Mouse (Mus musculus): ENCODE measurements around the gene Cby3. TPM values are rescaled to one million over a fixed set of nuclear protein-coding genes. Genes with fewer than 3 reads are reported as not detected.

The Cby3 gene
- polyA plus RNA-seq, 1 experiment from 2014 or later = 0.65 TPM

- no peak overlapping the region for H3K9ac ChIP-seq
- no peaks in the 10 kb centered on the region for H3K9me3 ChIP-seq (replicated peaks)
- H3K4me1 ChIP-seq = peaks cover 9% of the 10 kb centered on the region
- no peak overlapping the region for H3K4me2 ChIP-seq (replicated peaks)
- no peak overlapping the region for H3K27ac ChIP-seq
- 93% methylated on average over 5 of the region's 5 CpGs for WGBS
- no peak overlapping the region for H3K4me3 ChIP-seq
- H3K36me3 ChIP-seq = no peaks in the 10 kb centered on the region
- no peaks in the 10 kb centered on the region for H3K27me3 ChIP-seq
- ATAC-seq (ENCODE audit: low FRiP score) = no peak
Observed at GRCm38 (mm10) chr11:50369360-50369911, 15.2 kb downstream of the Cby3 start.

DNA sequence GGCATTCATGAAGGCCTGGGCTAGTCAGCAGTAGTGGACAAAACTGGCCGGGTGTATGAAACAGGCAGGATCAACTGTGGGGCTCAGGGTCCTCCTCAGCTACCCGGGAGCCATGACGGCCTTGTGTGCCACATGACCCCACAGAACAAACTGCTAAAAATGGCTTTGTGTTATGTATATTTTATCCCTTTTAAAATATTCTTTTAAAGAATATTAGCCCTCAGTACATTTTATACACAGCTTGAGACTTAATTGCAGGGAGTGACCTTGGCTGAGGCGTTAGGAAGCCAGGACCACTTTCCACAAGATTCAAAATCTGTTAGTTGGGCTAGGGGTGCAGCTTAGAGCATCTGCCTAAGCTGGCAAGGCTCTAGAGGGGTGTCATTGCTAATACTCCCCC, 16.7 kb downstream of the Cby3 start:
- Histone ChIP-seq H3K9ac (no peak overlapping the region), H3K27ac (peak overlapping the region; percentile 62), H3K4me1 (peaks cover 9% of the 10 kb centered on the region), H3K9me3 (replicated peaks) (no peaks in the 10 kb centered on the region), H3K4me3 (0 out of 2 replicates have a peak overlapping the region, but pooled peaks have one; percentile 37), H3K36me3 (no peaks in the 10 kb centered on the region), H3K4me2 (replicated peaks) (peak overlapping the region; percentile 61), H3K27me3 (no peaks in the 10 kb centered on the region; the same call in 1 of the 2 replicates)
- WGBS = 62% methylated on average over 4 of the region's 4 CpGs
- peak; percentile 49 for ATAC-seq (ENCODE audit: low FRiP score)

- under 1% methylated on average over 18 of the region's 18 CpGs for WGBS
- peak overlapping the region; percentile 75 for H3K9ac ChIP-seq
- H3K4me3 ChIP-seq = peak overlapping the region; percentile 37
- H3K4me2 ChIP-seq (replicated peaks) = peak overlapping the region; percentile 61
- H3K27ac ChIP-seq = peak overlapping the region; percentile 89
- H3K4me1 ChIP-seq = peaks cover 12% of the 10 kb centered on the region
- no peaks in the 10 kb centered on the region for H3K36me3 ChIP-seq
- no peaks in the 10 kb centered on the region; the same call in 1 of the 2 replicates for H3K27me3 ChIP-seq
- no peaks in the 10 kb centered on the region for H3K9me3 ChIP-seq (replicated peaks)
- ATAC-seq (ENCODE audit: low FRiP score) = peak; percentile 53; the same call in 1 of the 2 replicates
Observed at GRCm38 (mm10) chr11:50371399-50371841, 17.2 kb downstream of the Cby3 start.

GRCm38 (mm10) chr11:50371911-50372310, 17.6 kb downstream of the Cby3 start:
- 95% methylated on average over 1 of the region's 1 CpGs for WGBS
- H3K9me3 ChIP-seq (replicated peaks) = no peaks in the 10 kb centered on the region
- peak overlapping the region; percentile 61 for H3K4me2 ChIP-seq (replicated peaks)
- H3K36me3 ChIP-seq = no peaks in the 10 kb centered on the region
- no peak for ATAC-seq (ENCODE audit: low FRiP score)
- peak overlapping the region; percentile 89 for H3K27ac ChIP-seq
- peaks cover 16% of the 10 kb centered on the region for H3K4me1 ChIP-seq
- no peaks in the 10 kb centered on the region; the same call in 1 of the 2 replicates for H3K27me3 ChIP-seq
- peak overlapping the region; percentile 75; the same call in 1 of the 2 replicates for H3K9ac ChIP-seq
- H3K4me3 ChIP-seq = peak overlapping the region; percentile 37; the same call in 1 of the 2 replicates

- no peak overlapping the region for H3K4me3 ChIP-seq
- no peak overlapping the region for H3K27ac ChIP-seq
- ATAC-seq (ENCODE audit: low FRiP score) = no peak
- no peak overlapping the region for H3K9ac ChIP-seq
- H3K4me1 ChIP-seq = peaks cover 16% of the 10 kb centered on the region
- H3K4me2 ChIP-seq (replicated peaks) = no peak overlapping the region
- H3K36me3 ChIP-seq = no peaks in the 10 kb centered on the region
- no peaks in the 10 kb centered on the region for H3K9me3 ChIP-seq (replicated peaks)
- no peaks in the 10 kb centered on the region; the same call in 1 of the 2 replicates for H3K27me3 ChIP-seq
Observed at GRCm38 (mm10) chr11:50373086-50373485, 18.8 kb downstream of the Cby3 start.

GRCm38 (mm10) chr11:50373621-50374020, 19.4 kb downstream of the Cby3 start:
- Histone ChIP-seq H3K4me3 (no peak overlapping the region), H3K4me1 (peaks cover 16% of the 10 kb centered on the region), H3K36me3 (no peaks in the 10 kb centered on the region), H3K9ac (no peak overlapping the region), H3K27me3 (no peaks in the 10 kb centered on the region; the same call in 1 of the 2 replicates), H3K27ac (no peak overlapping the region), H3K9me3 (replicated peaks) (no peaks in the 10 kb centered on the region), H3K4me2 (replicated peaks) (no peak overlapping the region)
- WGBS = 92% methylated on average over 1 of the region's 1 CpGs
- ATAC-seq (ENCODE audit: low FRiP score) = no peak

DNA sequence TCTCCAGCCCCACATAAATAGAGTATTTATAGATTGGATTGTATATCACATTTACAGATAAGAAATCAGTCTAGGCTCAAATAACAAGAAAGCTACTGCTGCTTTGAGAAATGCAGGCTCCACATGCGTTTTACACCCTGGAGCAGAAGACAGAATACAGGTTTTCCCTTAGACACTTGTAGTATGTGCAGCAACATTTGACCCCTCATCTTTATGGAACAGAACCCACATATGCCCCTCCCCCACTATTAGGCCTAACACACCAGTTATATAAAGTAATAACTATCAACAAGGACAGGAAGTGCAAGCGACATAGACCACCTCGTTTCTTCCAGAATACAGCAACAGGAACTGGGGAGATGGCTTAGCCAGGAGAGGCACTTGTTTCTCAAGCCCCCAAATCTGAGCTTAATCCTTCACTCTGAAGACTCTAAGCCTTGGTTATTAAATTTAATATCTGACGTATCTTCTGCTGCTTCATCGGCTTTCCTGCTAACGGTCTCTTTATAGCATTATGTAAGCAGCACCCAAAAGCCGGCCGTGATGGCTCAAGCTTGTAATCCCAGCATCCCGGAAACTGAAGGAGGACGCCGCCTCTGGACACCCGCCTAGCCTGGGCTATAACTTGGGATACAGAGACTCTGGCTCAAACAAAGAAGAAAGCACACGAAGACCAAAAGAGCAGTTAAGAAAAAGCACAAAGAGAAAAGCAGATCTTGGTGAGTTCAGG, 20.2 kb downstream of the Cby3 start:
- H3K4me1 ChIP-seq = peaks cover 20% of the 10 kb centered on the region
- no peak overlapping the region for H3K27ac ChIP-seq
- peaks cover 4% of the 10 kb centered on the region for H3K36me3 ChIP-seq
- no peaks in the 10 kb centered on the region; the same call in 1 of the 2 replicates for H3K27me3 ChIP-seq
- no peaks in the 10 kb centered on the region for H3K9me3 ChIP-seq (replicated peaks)
- WGBS = 93% methylated on average over 13 of the region's 13 CpGs
- H3K4me3 ChIP-seq = no peak overlapping the region
- no peak overlapping the region for H3K4me2 ChIP-seq (replicated peaks)
- no peak for ATAC-seq (ENCODE audit: low FRiP score)
- no peak overlapping the region for H3K9ac ChIP-seq

DNA sequence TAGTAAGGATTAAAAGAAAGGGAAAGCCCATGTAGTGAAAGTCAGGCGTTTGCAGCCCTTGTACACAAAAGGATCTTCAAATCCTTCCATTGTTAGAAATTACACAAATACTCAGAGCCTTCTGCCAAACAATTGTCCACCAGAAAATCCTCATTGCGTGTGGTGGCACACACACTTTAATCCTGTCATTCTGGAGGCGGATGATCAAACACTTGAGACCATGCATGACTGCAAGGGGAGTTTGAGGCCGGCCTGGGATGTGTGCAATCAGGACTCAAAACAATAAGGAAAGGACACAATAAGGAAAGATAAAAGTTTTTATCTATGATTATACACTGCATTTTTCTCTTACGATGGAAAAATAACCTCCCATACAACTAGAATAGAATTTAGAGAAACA, 21.2 kb downstream of the Cby3 start:
- Histone ChIP-seq H3K4me1 (peaks cover 24% of the 10 kb centered on the region), H3K27ac (no peak overlapping the region), H3K36me3 (peaks cover 9% of the 10 kb centered on the region), H3K4me3 (no peak overlapping the region), H3K27me3 (no peaks in the 10 kb centered on the region; the same call in 1 of the 2 replicates), H3K9ac (no peak overlapping the region), H3K9me3 (replicated peaks) (no peaks in the 10 kb centered on the region), H3K4me2 (replicated peaks) (no peak overlapping the region)
- WGBS = 79% methylated on average over 5 of the region's 5 CpGs
- no peak for ATAC-seq (ENCODE audit: low FRiP score)

DNA sequence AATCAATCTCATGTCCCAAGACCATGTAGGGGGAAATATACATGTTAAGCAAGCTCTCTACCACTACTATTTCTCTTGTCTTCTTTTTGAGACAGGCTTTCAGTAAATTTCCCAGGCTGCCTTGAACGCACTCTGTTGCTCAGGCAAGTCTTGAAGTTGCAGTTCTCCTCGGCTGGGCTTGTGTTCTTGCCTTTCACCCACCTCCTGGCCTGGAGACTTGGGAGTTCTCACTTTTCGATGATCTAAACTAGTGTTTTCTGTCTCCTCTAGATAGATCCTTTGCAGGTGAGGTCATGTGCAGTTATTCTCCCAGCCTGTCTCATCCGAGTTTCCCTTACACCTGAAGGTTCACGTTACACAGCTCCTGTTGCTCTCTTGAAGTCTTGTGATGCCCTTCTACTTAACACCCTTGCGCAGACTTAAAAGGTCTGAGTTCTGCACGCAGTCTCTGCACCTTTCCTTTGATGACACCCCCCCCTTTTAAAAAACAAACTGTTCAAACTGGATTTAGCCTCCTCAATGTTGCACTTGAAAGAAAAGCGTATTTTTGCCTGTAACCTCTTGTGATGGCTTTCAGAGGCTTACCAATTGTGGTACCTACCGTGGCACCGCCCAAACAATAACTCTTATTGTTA, 22.0 kb downstream of the Cby3 start:
- WGBS = 29% methylated on average over 10 of the region's 10 CpGs
- H3K27ac ChIP-seq = peak overlapping the region; percentile 99
- H3K4me3 ChIP-seq = peak overlapping the region; percentile 79
- peaks cover 18% of the 10 kb centered on the region for H3K4me1 ChIP-seq
- H3K27me3 ChIP-seq = no peaks in the 10 kb centered on the region; the same call in 1 of the 2 replicates
- ATAC-seq (ENCODE audit: low FRiP score) = no peak
- no peaks in the 10 kb centered on the region for H3K9me3 ChIP-seq (replicated peaks)
- H3K36me3 ChIP-seq = peaks cover 10% of the 10 kb centered on the region
- H3K9ac ChIP-seq = peak overlapping the region; percentile 75
- H3K4me2 ChIP-seq (replicated peaks) = peak overlapping the region; percentile 63

DNA sequence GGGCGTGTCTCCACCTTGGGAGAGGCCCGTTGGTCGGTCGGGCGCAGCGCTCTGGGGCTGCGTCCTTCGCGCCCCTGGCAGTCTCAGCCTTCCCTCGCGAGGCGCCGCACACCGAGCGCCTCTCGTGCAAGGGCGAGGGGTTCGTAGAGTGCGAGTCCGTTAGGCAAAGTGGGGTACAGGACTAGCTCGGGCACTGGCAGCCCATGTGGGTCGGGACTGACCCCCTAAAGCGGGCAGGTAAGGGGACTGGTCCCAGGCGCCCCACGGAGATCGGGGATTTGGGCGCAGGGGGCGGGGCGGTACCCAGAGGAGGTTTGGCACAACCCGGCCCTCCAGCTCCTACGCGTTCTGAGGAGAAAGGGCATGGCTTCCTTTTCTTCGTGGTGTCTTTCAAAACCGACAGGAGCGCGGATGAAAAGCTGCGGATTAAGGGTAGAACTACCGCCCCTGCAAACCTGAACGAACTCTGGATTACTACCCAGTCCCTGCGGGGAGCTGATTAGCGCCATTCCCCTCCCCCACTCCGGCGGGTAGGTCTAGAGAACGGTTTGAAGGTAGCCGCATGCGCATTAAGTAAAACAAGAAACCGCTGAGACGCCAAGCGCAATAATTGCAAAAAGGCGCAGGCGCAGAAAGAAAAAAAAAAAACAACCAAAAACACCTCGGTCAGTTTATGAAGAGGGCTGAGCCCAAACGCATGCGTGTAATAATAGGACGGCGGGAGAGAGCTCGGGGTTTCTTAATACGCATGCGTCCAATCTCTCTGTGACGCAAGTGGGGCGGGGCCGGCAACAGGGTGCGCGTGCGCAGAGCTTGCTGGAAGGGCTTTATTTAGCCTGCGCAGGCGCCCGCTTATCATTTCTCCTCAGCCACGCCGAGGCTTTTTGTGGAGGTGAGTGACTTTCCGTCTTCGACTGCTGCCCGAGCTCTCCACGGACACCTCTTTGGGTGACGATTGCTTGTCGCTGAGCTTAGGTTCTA, 22.9 kb downstream of the Cby3 start, which contains the start of gene Hnrnph1:
Gene Hnrnph1 (plus strand): TSS at position 80 of the 981 bp plus-strand sequence.
- Histone ChIP-seq H3K4me3 (peak within 1 kb of the TSS; percentile 79), H3K27ac (peak within 1 kb of the TSS; percentile 99), H3K27me3 (no peaks in the 10 kb centered on the region; the same call in 1 of the 2 replicates), H3K36me3 (peaks cover 12% of the 10 kb centered on the region), H3K9me3 (replicated peaks) (no peaks in the 10 kb centered on the region), H3K4me2 (replicated peaks) (peak within 1 kb of the TSS; percentile 63), H3K4me1 (peaks cover 20% of the 10 kb centered on the region), H3K9ac (peak within 1 kb of the TSS; percentile 95)
- WGBS = under 1% methylated on average over 76 of the region's 76 CpGs
- ATAC-seq (ENCODE audit: low FRiP score) = peak; percentile 92

DNA sequence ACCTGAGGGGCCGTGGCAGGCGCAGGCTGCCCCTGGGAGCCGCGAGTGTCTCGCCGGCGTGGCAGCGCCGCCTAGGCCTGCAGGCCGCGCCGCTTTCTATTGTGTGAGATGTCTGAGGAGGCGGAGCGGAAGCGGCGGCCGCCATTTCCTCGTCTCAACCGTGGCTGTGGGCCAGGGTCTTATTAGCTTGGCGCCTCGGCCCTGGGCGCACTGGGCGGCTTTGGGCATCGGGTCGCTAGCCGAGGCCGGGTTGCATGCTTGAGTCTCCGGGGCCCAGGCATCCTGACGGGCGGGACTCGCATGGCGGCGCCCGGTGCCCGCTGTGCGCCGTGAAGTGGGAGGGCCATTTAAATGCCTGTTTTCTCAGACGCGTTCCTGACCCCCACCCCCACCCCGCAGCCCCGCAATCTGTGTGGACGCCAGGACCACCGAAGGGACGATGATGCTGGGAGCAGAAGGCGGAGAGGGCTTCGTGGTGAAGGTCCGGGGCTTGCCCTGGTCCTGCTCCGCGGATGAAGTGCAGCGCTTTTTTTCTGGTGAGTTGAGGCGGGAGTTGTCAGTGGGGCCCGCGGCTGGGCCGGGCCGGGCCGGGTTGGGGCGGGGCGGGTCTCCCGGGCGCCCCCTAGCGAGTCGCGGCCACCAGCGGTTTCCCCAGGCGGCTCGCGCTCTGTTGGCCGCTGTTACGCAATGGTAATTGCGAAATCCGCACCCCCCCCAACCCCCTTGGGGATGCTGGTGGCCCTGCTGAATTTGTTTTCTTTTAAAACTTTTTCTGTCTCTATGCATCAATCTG, 23.8 kb downstream of the Cby3 start:
- H3K4me1 ChIP-seq = peaks cover 20% of the 10 kb centered on the region

More for the DNA sequence above, 23.8 kb downstream of the Cby3 start:
- Histone ChIP-seq H3K27me3 (no peaks in the 10 kb centered on the region; the same call in 1 of the 2 replicates), H3K9me3 (replicated peaks) (no peaks in the 10 kb centered on the region), H3K4me2 (replicated peaks) (peak overlapping the region; percentile 70), H3K4me3 (peak overlapping the region; percentile 79), H3K27ac (peak overlapping the region; percentile 99), H3K9ac (peak overlapping the region; percentile 95), H3K36me3 (peaks cover 20% of the 10 kb centered on the region)
- under 1% methylated on average over 67 of the region's 71 CpGs for WGBS
- peak; percentile 77 for ATAC-seq (ENCODE audit: low FRiP score)
